16 mouse cellular contexts compared by ENCODE assay signal in genomic region chr2:152927371-152927770, GRCm38 (mm10). TPM values are rescaled to one million over a fixed set of nuclear protein-coding genes. Genes with fewer than 3 reads are reported as not detected.
DNase-seq lines count a peak whose midpoint lies in the region; ATAC-seq and TF ChIP-seq lines count a peak whose summit lies in the region.
"Had no signal": no experiment of that assay in that cellular context is flagged by ENCODE, and none has a peak within 500 bp of the region (broad histone marks: within the 10 kb centered on the region; RNA-seq: fewer than 3 reads in every experiment).

No protein-coding gene starts in this region.

- peak overlapping the region; percentile 54; the same call in 1 of the 2 replicates for H3K27ac ChIP-seq in heart, embryonic 10.5 days
- no peak overlapping the region for H3K27ac ChIP-seq in heart, embryonic 11.5 days (ENCODE audit: low read depth, low read length)
- H3K27ac ChIP-seq in lung, embryonic 15.5 days: 0 out of 2 replicates have a peak overlapping the region, but pooled peaks have one; percentile 71
- H3K27ac ChIP-seq in bone marrow macrophage, adult 2 months (ENCODE audit: insufficient read depth, low read depth, low read length): peak overlapping the region; percentile 80
- H3K27ac ChIP-seq: forebrain, embryonic 15.5 days; limb, embryonic 12.5 days had no signal

- H3K4me3 ChIP-seq in heart, embryonic 10.5 days: no peak overlapping the region
- H3K4me3 ChIP-seq in heart, embryonic 11.5 days (ENCODE audit: low read depth, low read length): no peak overlapping the region
- H3K4me3 ChIP-seq in lung, embryonic 15.5 days: no peak overlapping the region
- H3K4me3 ChIP-seq in bone marrow macrophage, adult 2 months (ENCODE audit: insufficient read depth, low read length): no peak overlapping the region
- H3K4me3 ChIP-seq: forebrain, embryonic 15.5 days; limb, embryonic 12.5 days had no signal

- no peak for TF ChIP-seq POLR2A in bone marrow macrophage, adult 2 months (IDR thresholded peaks at IDR 0.05; ENCODE audit: borderline replicate concordance, low read depth, low read length)

- WGBS in heart, embryonic 10.5 days: 39% methylated on average over 5 of the region's 5 CpGs
- WGBS in heart, embryonic 11.5 days (ENCODE audit: insufficient replicate concordance): 36% methylated on average over 5 of the region's 5 CpGs
- WGBS in lung, embryonic 15.5 days: 47% methylated on average over 5 of the region's 5 CpGs

- no peak overlapping the region for H3K9ac ChIP-seq in heart, embryonic 11.5 days (ENCODE audit: low read depth, low read length)
- H3K9ac ChIP-seq in lung, embryonic 15.5 days: no peak overlapping the region
- H3K9ac ChIP-seq: forebrain, embryonic 15.5 days; limb, embryonic 12.5 days had no signal

- no peaks in the 10 kb centered on the region for H3K36me3 ChIP-seq in heart, embryonic 10.5 days
- H3K36me3 ChIP-seq in heart, embryonic 11.5 days (ENCODE audit: control insufficient read depth, insufficient read depth, low read length): no peaks in the 10 kb centered on the region
- no peaks in the 10 kb centered on the region for H3K36me3 ChIP-seq in lung, embryonic 15.5 days
- H3K36me3 ChIP-seq: forebrain, embryonic 15.5 days; limb, embryonic 12.5 days had no signal

- DNase-seq in heart, embryonic 10.5 days (ENCODE audit: low spot score): no peak
- no peak for DNase-seq in lung, postnatal 25 days (ENCODE audit: low spot score)
- no peak for DNase-seq in urinary bladder, postnatal 10 days (ENCODE audit: low spot score)
- no peak for DNase-seq in frontal cortex, postnatal 14 days (ENCODE audit: low spot score in 2 of 2)
- DNase-seq: cerebellum, adult 2 months; thymus, postnatal 4 days had no signal

- no peaks in the 10 kb centered on the region for H3K9me3 ChIP-seq in heart, embryonic 10.5 days
- H3K9me3 ChIP-seq in heart, embryonic 11.5 days (replicated peaks; ENCODE audit: control insufficient read depth, low read length): no peaks in the 10 kb centered on the region
- H3K9me3 ChIP-seq in lung, embryonic 15.5 days: no peaks in the 10 kb centered on the region
- H3K9me3 ChIP-seq: forebrain, embryonic 15.5 days; limb, embryonic 12.5 days had no signal

- no peak overlapping the region for H3K4me2 ChIP-seq in heart, embryonic 11.5 days
- H3K4me2 ChIP-seq in lung, embryonic 15.5 days: no peak overlapping the region
- H3K4me2 ChIP-seq: forebrain, embryonic 15.5 days; limb, embryonic 12.5 days had no signal

- TF ChIP-seq CTCF in bone marrow macrophage, adult 2 months (IDR thresholded peaks at IDR 0.05; ENCODE audit: low read depth, low read length): no peak

- H3K27me3 ChIP-seq in heart, embryonic 10.5 days (ENCODE audit: insufficient read depth, poor library complexity, severe bottlenecking): peaks cover 41% of the 10 kb centered on the region
- peaks cover 9% of the 10 kb centered on the region; the same call in 1 of the 2 replicates for H3K27me3 ChIP-seq in heart, embryonic 11.5 days (ENCODE audit: control insufficient read depth, insufficient read depth, low read length)
- H3K27me3 ChIP-seq in lung, embryonic 15.5 days: peaks cover 3% of the 10 kb centered on the region; the same call in 1 of the 2 replicates
- H3K27me3 ChIP-seq: forebrain, embryonic 15.5 days; limb, embryonic 12.5 days had no signal

- peaks cover 74% of the 10 kb centered on the region for H3K4me1 ChIP-seq in heart, embryonic 10.5 days
- H3K4me1 ChIP-seq in heart, embryonic 11.5 days (ENCODE audit: control insufficient read depth, insufficient read depth, low read length): peaks cover 16% of the 10 kb centered on the region
- H3K4me1 ChIP-seq in lung, embryonic 15.5 days: peaks cover 33% of the 10 kb centered on the region
- H3K4me1 ChIP-seq in bone marrow macrophage, adult 2 months (ENCODE audit: control insufficient read depth, insufficient read depth, low read length): peaks cover 73% of the 10 kb centered on the region

- ATAC-seq in heart, embryonic 11.5 days (replicated peaks; ENCODE audit: insufficient number of reproducible peaks, low FRiP score, low TSS enrichment): no peak
- no peak for ATAC-seq in lung, embryonic 15.5 days (ENCODE audit: borderline replicate concordance, extremely low read depth, low FRiP score, low TSS enrichment)
- peak; percentile 51 for ATAC-seq in megakaryocyte, adult 5-6 weeks (ENCODE audit: poor library complexity, severe bottlenecking)
- ATAC-seq: forebrain, embryonic 15.5 days had no signal

RNA-seq across cellular contexts. Expression of gene Foxs1, which starts 5.6 kb away (rescaled TPM):
- polyA plus RNA-seq in heart, embryonic 10.5 days (2016; fragmentation: Nextera tagmentation; extraction: Ambion mirVana): 0.21 and 0.36 TPM in 2 replicates
- polyA plus RNA-seq in heart, embryonic 11.5 days (2014; fragmentation: Nextera tagmentation; extraction: Ambion mirVana): 0.52 and 0.83 TPM in 2 replicates
- 7.6 and 8.6 TPM in 2 replicates for polyA plus RNA-seq in lung, embryonic 15.5 days (2015; fragmentation: Nextera tagmentation; extraction: Ambion mirVana)
- not detected in 2 replicates for polyA plus RNA-seq in bone marrow macrophage, adult 2 months (2012; ENCODE audit: insufficient read depth, insufficient read length, missing spikeins)
- not detected in 2 replicates for total RNA-seq in megakaryocyte, adult 5-6 weeks (2015)
- total RNA-seq in megakaryocyte, adult 5-6 weeks (2017): not detected in 2 replicates
- polyA plus RNA-seq: limb, embryonic 12.5 days had no signal

RNA-seq across cellular contexts. Expression of gene Mylk2, which starts 16.2 kb away (rescaled TPM):
- polyA plus RNA-seq in heart, embryonic 10.5 days (2016; fragmentation: Nextera tagmentation; extraction: Ambion mirVana): 0.05 and 0.07 TPM in 2 replicates
- polyA plus RNA-seq in heart, embryonic 11.5 days (2014; fragmentation: Nextera tagmentation; extraction: Ambion mirVana): not detected in 2 replicates
- 0.05 TPM in 2 replicates for polyA plus RNA-seq in lung, embryonic 15.5 days (2015; fragmentation: Nextera tagmentation; extraction: Ambion mirVana)
- not detected in 2 replicates for polyA plus RNA-seq in bone marrow macrophage, adult 2 months (2012; ENCODE audit: insufficient read depth, insufficient read length, missing spikeins)
- not detected in 2 replicates for total RNA-seq in megakaryocyte, adult 5-6 weeks (2015)
- total RNA-seq in megakaryocyte, adult 5-6 weeks (2017): not detected in 2 replicates
- total RNA-seq: layer of hippocampus, adult 8-10 months had no signal
- polyA plus RNA-seq: cerebellum, adult 2 months; forebrain, embryonic 15.5 days; limb, embryonic 12.5 days; neural tube, embryonic 11.5 days had no signal

RNA-seq across cellular contexts. Expression of gene Dusp15, which starts 24.1 kb away (rescaled TPM):
- 0.04 TPM in 2 replicates for polyA plus RNA-seq in heart, embryonic 10.5 days (2016; fragmentation: Nextera tagmentation; extraction: Ambion mirVana)
- polyA plus RNA-seq in heart, embryonic 11.5 days (2014; fragmentation: Nextera tagmentation; extraction: Ambion mirVana): 0.07 TPM in 1 of 2 replicates, not detected in the other
- polyA plus RNA-seq in lung, embryonic 15.5 days (2015; fragmentation: Nextera tagmentation; extraction: Ambion mirVana): 0.13 and 0.30 TPM in 2 replicates
- not detected in 2 replicates for polyA plus RNA-seq in bone marrow macrophage, adult 2 months (2012; ENCODE audit: insufficient read depth, insufficient read length, missing spikeins)
- not detected in 2 replicates for total RNA-seq in megakaryocyte, adult 5-6 weeks (2015)
- not detected in 2 replicates for total RNA-seq in megakaryocyte, adult 5-6 weeks (2017)
- polyA plus RNA-seq: lung, embryonic 16.5 days had no signal

RNA-seq across cellular contexts. Expression of gene Ttll9, which starts 34.9 kb away (rescaled TPM):
- polyA plus RNA-seq in heart, embryonic 10.5 days (2016; fragmentation: Nextera tagmentation; extraction: Ambion mirVana): 0.47 and 0.85 TPM in 2 replicates
- 0.76 TPM in 1 of 2 replicates, not detected in the other for polyA plus RNA-seq in heart, embryonic 11.5 days (2014; fragmentation: Nextera tagmentation; extraction: Ambion mirVana)
- polyA plus RNA-seq in lung, embryonic 15.5 days (2015; fragmentation: Nextera tagmentation; extraction: Ambion mirVana): 0.67 and 1.1 TPM in 2 replicates
- not detected in 2 replicates for polyA plus RNA-seq in bone marrow macrophage, adult 2 months (2012; ENCODE audit: insufficient read depth, insufficient read length, missing spikeins)
- total RNA-seq in megakaryocyte, adult 5-6 weeks (2015): 0.38 TPM in 1 of 2 replicates, not detected in the other
- 0.28 TPM in 1 of 2 replicates, not detected in the other for total RNA-seq in megakaryocyte, adult 5-6 weeks (2017)
- total RNA-seq: heart, postnatal 10 days had no signal
